Mouse (Mus musculus): Measurements from ENCODE around the gene Fgf23. TPM values are rescaled to one million over a fixed set of nuclear protein-coding genes. Genes with fewer than 3 reads are reported as not detected.
A peak's percentile ranks its signal among the peaks of the same experiment; 100 is the strongest.

The Fgf23 gene
- polyA plus RNA-seq, 1 experiment: not detected

DNA sequence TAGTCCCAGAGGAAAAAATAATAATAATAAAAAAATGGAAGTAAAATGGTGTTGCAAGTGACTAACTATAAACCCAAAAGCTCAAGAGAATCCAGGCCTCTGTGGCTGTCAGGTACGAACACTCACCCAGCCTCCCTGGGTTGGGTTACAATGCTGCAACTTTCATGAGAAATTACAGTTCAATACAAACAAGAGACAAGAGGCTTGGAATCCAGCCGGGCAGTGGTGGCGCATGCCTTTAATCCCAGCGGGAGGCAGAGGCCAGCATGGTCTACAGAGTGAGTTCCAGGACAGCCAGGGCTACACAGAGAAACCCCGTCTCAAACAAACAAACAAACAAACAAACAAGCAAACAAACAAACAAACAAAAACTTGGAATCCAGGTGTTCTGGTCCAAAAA is 34.0 kb downstream of the Fgf23 start:
- H3K4me3 ChIP-seq (replicated peaks; ENCODE audit: control insufficient read depth, low read depth, low read length): no peak overlapping the region
- 75% methylated on average over 5 of the region's 5 CpGs for WGBS
- TF ChIP-seq CTCF (IDR thresholded peaks at IDR 0.05; ENCODE audit: control insufficient read depth, insufficient read depth, low read length) (no peak), POLR2A (IDR thresholded peaks at IDR 0.05; ENCODE audit: borderline replicate concordance, control insufficient read depth, low read depth, low read length) (no peak)
- H3K4me1 ChIP-seq (ENCODE audit: control insufficient read depth, insufficient read depth, low read length): peaks cover 2% of the 10 kb centered on the region; the same call in 1 of the 2 replicates
- H3K27ac ChIP-seq (ENCODE audit: control insufficient read depth, insufficient read depth, low read depth, low read length, poor library complexity): no peak overlapping the region

DNA sequence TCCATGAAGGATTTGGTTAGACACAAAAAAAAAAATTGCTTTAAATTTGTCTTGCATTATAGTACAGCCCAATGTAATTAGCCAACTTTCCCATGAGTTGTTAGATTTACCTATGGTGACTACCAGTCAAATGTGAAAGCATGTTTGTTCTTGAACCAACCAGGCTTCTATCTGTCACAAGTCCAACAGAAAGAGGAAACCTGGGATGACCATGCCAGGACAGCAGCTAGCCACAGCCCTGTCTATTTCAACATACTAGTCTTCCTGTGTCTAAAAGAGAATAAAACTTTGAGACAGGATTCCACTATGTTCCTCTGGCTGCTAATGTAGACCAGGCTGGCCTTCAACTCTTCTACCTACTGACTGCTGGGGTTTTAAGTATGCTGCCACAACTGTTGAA is 34.7 kb downstream of the Fgf23 start:
- Histone ChIP-seq H3K27ac (ENCODE audit: control insufficient read depth, insufficient read depth, low read depth, low read length, poor library complexity) (no peak overlapping the region), H3K4me3 (replicated peaks; ENCODE audit: control insufficient read depth, low read depth, low read length) (no peak overlapping the region), H3K4me1 (ENCODE audit: control insufficient read depth, insufficient read depth, low read length) (peaks cover 2% of the 10 kb centered on the region; the same call in 1 of the 2 replicates)
- no peak for TF ChIP-seq CTCF (IDR thresholded peaks at IDR 0.05; ENCODE audit: control insufficient read depth, insufficient read depth, low read length)

- 33% methylated on average over 20 of the region's 20 CpGs for WGBS
- peaks cover 2% of the 10 kb centered on the region; the same call in 1 of the 2 replicates for H3K4me1 ChIP-seq (ENCODE audit: control insufficient read depth, insufficient read depth, low read length)
- H3K4me3 ChIP-seq (replicated peaks; ENCODE audit: control insufficient read depth, low read depth, low read length): no peak overlapping the region
- TF ChIP-seq POLR2A (IDR thresholded peaks at IDR 0.05; ENCODE audit: borderline replicate concordance, control insufficient read depth, low read depth, low read length): no peak
- no peak for TF ChIP-seq CTCF (IDR thresholded peaks at IDR 0.05; ENCODE audit: control insufficient read depth, insufficient read depth, low read length)
- H3K27ac ChIP-seq (ENCODE audit: control insufficient read depth, insufficient read depth, low read depth, low read length, poor library complexity): no peak overlapping the region
Observed at GRCm38 (mm10) chr6:127108368-127109060, 35.8 kb downstream of the Fgf23 start.

DNA sequence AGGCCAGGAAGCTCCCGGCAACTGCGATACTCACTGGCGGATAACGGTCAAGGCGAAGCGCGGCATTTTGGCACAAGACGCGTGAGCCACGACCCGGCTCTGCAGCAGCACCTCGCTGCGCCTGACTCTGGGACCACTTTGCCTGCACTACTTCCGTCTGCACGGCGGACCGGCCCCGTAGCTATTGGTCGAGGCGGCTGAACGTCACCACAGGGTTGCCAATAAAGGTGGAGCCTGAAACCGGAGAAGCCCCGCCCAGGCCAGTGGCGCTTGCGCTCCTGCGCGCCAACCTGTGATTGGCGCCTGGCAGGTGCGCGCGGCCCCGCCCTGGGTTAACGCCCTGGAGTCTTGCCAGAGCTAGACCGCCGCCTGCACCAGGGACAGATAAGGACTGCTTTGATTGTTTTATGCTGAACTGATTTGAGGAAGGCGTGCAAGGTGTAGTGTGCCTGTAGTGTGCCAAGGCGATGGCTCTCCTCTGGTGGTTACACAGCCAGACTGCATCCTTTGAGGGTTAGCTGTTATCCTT is 36.8 kb downstream of the Fgf23 start, which contains the start of gene Tigar:
Tigar (minus strand) TSS at position 156 of the 529 bp plus-strand sequence.
- under 1% methylated on average over 37 of the region's 37 CpGs for WGBS

DNA sequence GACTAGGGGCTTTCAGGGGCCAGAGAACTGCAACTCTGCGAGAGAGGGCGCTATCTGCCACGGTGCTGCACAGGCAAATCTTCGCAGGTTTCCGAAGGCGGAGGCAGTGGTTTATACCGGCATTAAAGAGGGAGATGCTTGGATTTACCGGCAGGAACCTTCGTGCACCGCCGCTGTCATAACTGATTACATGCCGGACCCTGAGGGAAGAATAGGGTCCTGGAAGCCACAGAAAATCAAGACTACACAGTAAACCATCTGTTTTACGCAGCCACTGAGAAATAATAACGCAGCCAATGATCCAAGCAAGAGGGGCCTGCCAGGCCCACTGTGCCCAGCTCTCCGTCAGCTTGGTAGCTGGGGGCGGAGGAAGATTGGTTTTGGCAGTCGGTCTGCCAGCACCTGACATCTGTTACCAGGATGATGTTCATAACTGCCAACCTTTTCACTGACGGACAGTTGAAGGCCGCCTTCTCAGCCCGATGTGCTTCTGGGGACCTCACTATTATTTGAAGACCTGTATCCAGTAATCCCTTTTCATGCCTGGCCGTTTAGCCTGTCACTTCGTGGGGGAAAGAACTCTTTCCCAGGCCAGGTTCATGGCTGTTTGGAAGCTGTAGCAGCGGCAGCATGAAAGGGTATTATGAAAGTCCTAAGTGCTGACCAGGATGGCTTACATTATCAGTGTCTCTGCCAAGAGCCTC is 42.2 kb downstream of the Fgf23 start:
- H3K4me3 ChIP-seq (replicated peaks; ENCODE audit: control insufficient read depth, low read depth, low read length): no peak overlapping the region
- 72% methylated on average over 23 of the region's 23 CpGs for WGBS
- H3K27ac ChIP-seq (ENCODE audit: control insufficient read depth, insufficient read depth, low read depth, low read length, poor library complexity): no peak overlapping the region; the same call in 1 of the 2 replicates
- TF ChIP-seq CTCF (IDR thresholded peaks at IDR 0.05; ENCODE audit: control insufficient read depth, insufficient read depth, low read length) (no peak), POLR2A (IDR thresholded peaks at IDR 0.05; ENCODE audit: borderline replicate concordance, control insufficient read depth, low read depth, low read length) (no peak)
- H3K4me1 ChIP-seq (ENCODE audit: control insufficient read depth, insufficient read depth, low read length): no peaks in the 10 kb centered on the region

More for the DNA sequence above, 36.8 kb downstream of the Fgf23 start, which contains the start of gene Tigar:
- no peak for TF ChIP-seq CTCF (IDR thresholded peaks at IDR 0.05; ENCODE audit: control insufficient read depth, insufficient read depth, low read length)
- peak; percentile 93 for TF ChIP-seq POLR2A (IDR thresholded peaks at IDR 0.05; ENCODE audit: borderline replicate concordance, control insufficient read depth, low read depth, low read length)
- Histone ChIP-seq H3K4me3 (replicated peaks; ENCODE audit: control insufficient read depth, low read depth, low read length) (peak within 1 kb of the TSS; percentile 85), H3K4me1 (ENCODE audit: control insufficient read depth, insufficient read depth, low read length) (peaks cover 2% of the 10 kb centered on the region; the same call in 1 of the 2 replicates), H3K27ac (ENCODE audit: control insufficient read depth, insufficient read depth, low read depth, low read length, poor library complexity) (no peak within 1 kb of the TSS)

GRCm38 (mm10) chr6:127122221-127122806 is 49.6 kb downstream of the Fgf23 start:
- 66% methylated on average over 4 of the region's 4 CpGs for WGBS
- H3K4me3 ChIP-seq (replicated peaks; ENCODE audit: control insufficient read depth, low read depth, low read length): no peak overlapping the region

DNA sequence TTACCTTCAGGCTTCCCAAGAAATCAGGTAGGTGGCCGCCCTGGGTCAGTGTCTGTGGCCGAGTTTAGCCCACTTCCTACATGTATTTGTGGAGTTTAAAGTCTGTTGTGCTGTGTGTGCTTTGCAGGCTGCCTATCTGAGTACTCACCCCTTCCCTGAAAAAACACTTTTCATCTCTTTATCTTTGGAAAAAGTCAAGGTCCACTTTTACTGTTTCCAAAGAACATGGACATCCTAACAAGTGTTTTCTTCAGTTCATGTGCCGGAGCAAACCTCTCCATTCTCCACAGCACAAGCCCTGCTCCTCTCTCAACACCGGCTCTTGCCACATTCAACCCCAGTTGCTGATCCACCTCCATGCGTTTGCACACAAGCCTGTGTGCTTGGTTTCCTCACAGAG is 50.3 kb downstream of the Fgf23 start:
- TF ChIP-seq POLR2A (IDR thresholded peaks at IDR 0.05; ENCODE audit: borderline replicate concordance, control insufficient read depth, low read depth, low read length): no peak
- TF ChIP-seq CTCF (IDR thresholded peaks at IDR 0.05; ENCODE audit: control insufficient read depth, insufficient read depth, low read length): no peak
- Histone ChIP-seq H3K27ac (ENCODE audit: control insufficient read depth, insufficient read depth, low read depth, low read length, poor library complexity) (no peak overlapping the region), H3K4me1 (ENCODE audit: control insufficient read depth, insufficient read depth, low read length) (no peaks in the 10 kb centered on the region), H3K4me3 (replicated peaks; ENCODE audit: control insufficient read depth, low read depth, low read length) (no peak overlapping the region)
- WGBS: 78% methylated on average over 5 of the region's 5 CpGs

More at GRCm38 (mm10) chr6:127122221-127122806, 49.6 kb downstream of the Fgf23 start:
- TF ChIP-seq CTCF (IDR thresholded peaks at IDR 0.05; ENCODE audit: control insufficient read depth, insufficient read depth, low read length) (no peak), POLR2A (IDR thresholded peaks at IDR 0.05; ENCODE audit: borderline replicate concordance, control insufficient read depth, low read depth, low read length) (no peak)
- H3K27ac ChIP-seq (ENCODE audit: control insufficient read depth, insufficient read depth, low read depth, low read length, poor library complexity): no peak overlapping the region
- no peaks in the 10 kb centered on the region for H3K4me1 ChIP-seq (ENCODE audit: control insufficient read depth, insufficient read depth, low read length)

- Histone ChIP-seq H3K4me3 (replicated peaks; ENCODE audit: control insufficient read depth, low read depth, low read length) (no peak overlapping the region), H3K4me1 (ENCODE audit: control insufficient read depth, insufficient read depth, low read length) (no peaks in the 10 kb centered on the region), H3K27ac (ENCODE audit: control insufficient read depth, insufficient read depth, low read depth, low read length, poor library complexity) (no peak overlapping the region)
- no peak for TF ChIP-seq POLR2A (IDR thresholded peaks at IDR 0.05; ENCODE audit: borderline replicate concordance, control insufficient read depth, low read depth, low read length)
- TF ChIP-seq CTCF (IDR thresholded peaks at IDR 0.05; ENCODE audit: control insufficient read depth, insufficient read depth, low read length): no peak
- WGBS: 83% methylated on average over 7 of the region's 7 CpGs
Observed at GRCm38 (mm10) chr6:127123506-127123905, 50.8 kb downstream of the Fgf23 start.
